Mouse (Mus musculus) liver, embryonic 14 days (tissue): Measurements from ENCODE around the gene Crip2. TPM values are rescaled to one million over a fixed set of nuclear protein-coding genes. Genes with fewer than 3 reads are reported as not detected.

ENCODE experiments used
- polyA plus RNA-seq: library from polyadenylated mRNA; depleted of rRNA; stranded (reverse); fragments of >200 nt; gene quantifications from 2 replicates; pipeline ENCODE4 v1.2.3, GENCODE M21; 2012; rRNA removed

Gene Crip2
- 25.7 and 29.8 TPM in 2 replicates for polyA plus RNA-seq

GRCm38 (mm10) chr12:113139908-113140615 lies at the start of gene Crip2:
Gene Crip2 (plus strand): TSS chr12:113140236.

GRCm38 (mm10) chr12:113097749-113098281 lies 42.2 kb upstream of the Crip2 start, which contains the start of gene Mta1:
Gene Mta1 (plus strand): TSS chr12:113098278.

DNA sequence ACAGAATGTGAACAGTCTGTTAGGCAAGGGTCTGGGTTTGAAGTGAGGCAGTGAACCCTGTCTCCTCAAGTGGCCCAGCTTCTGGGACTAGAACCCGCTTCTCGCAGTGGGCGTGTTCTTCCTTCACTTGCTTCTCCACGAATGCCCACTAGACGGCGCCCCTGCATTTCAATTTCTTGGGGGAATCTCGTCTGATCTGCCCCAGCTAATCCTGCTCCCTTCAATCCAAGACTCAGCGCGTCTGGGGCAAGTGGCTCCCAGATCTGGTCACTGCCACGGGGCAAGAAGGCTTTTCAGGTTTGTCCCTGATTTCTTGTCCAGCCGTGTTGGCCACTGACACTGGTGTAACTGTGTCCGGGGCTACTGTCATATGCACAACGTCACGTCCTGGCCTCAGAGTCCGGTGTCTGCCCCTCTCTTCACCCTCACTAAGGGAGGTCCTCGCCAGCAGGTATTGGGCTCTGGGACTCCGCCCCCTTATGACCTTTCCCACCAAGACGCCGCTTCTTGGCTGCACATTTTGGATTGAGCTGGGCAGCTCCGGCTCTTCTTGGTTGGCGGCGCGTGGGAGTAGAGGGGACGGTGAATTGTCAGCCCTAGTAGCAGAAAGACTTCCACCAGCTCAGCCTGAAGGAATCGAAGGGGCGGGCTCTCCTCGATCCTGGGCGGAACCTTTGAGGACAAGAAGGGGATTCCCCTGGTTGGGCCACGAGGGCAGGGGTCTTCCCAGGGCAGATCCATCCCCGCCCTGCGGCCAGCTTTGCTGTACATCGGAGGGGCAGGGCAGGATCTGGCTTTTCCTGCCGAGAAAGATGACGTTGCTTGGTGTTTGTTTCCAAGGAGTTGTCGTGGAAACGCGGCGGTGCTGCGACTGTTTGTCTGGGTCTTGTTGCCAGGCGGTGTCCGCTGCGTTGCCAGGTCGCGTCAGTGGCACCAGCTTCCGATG lies 6.3 kb downstream of the Crip2 start, which contains the start of gene Crip1:
TSS of gene Crip1 (plus strand) at position 205 of the 946 bp plus-strand sequence.

DNA sequence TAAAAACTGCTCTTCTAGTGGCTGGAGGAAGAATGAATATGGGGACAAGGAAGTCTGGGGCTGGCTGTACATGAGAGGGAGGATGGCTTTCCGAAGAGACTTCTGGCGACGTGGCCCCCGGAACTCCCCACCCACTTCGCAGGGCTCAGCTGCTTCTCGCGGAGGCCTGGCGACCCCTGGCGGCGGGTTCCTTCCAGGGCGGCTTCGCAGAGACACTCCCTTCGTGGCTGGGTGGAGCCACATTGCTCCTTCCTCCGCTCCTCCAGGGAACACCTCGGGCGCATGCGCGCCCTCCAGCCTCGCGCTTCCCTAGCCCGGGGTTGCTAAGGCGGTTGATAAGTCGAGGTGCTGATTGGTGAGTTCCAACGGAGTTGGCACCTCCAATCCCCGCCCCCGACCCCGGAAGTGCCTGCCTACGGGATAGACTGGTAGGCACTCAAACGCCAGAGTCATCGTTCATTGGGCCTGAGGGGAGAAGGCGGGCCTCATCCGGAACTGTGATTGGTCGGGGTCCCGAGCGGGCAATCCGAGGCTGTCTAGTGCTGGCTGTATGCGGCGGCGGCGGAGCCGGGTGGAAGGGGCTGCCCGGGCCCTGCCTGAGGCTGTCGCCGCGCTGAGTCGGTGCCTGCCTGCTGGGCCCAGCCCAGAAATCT lies 16.0 kb downstream of the Crip2 start, which contains the start of gene Tedc1:
TSS of gene Tedc1 (plus strand) at position 535 of the 653 bp plus-strand sequence.

GRCm38 (mm10) chr12:113185442-113186291 lies 45.6 kb downstream of the Crip2 start, which contains the start of gene Tmem121:
Gene Tmem121 (plus strand): TSS chr12:113185930.

Other genes with a start within 250 kb of the Crip2 start
- gene Jag2, start 210.5 kb upstream of the Crip2 start, polyA plus RNA-seq, result 0.26 and 0.30 TPM in 2 replicates
- gene Nudt14, start 198.1 kb upstream of the Crip2 start, polyA plus RNA-seq, result 6.9 and 7.9 TPM in 2 replicates
- gene Btbd6, start 163.8 kb upstream of the Crip2 start, polyA plus RNA-seq, result 3.4 and 5.0 TPM in 2 replicates
- 31.0 and 33.3 TPM in 2 replicates for gene Brf1, start 139.5 kb upstream of the Crip2 start, polyA plus RNA-seq
- 10.3 and 11.2 TPM in 2 replicates for gene Pacs2, start 125.7 kb upstream of the Crip2 start, polyA plus RNA-seq
- not detected in 2 replicates for gene Tex22, start 65.7 kb upstream of the Crip2 start, polyA plus RNA-seq
- 20.7 and 22.6 TPM in 2 replicates for gene Mta1, start 42.0 kb upstream of the Crip2 start, polyA plus RNA-seq
- gene Crip1, start 6.1 kb downstream of the Crip2 start, polyA plus RNA-seq, result 84.7 and 100 TPM in 2 replicates
- gene Tedc1, start 16.2 kb downstream of the Crip2 start, polyA plus RNA-seq, result 7.2 and 7.9 TPM in 2 replicates
- 0.25 and 0.37 TPM in 2 replicates for gene Tmem121, start 45.7 kb downstream of the Crip2 start, polyA plus RNA-seq